Mouse (Mus musculus) 3134 (cell line): Measurements from ENCODE around the gene Sesn1.
"Not testable (repeated sequence)": the region's sequence is repeated elsewhere in the genome, so short reads cannot be mapped to it uniquely, and the experiment has no call there.

Experiments
- DNase-seq: peaks from one replicate; pipeline ENCODE4 v3.0.0-alpha.2; 2011; ENCODE audit warnings: low spot score; ENCODE audit not compliant: insufficient read length; ENCODE audit errors: extremely low read depth

The Sesn1 gene

DNA sequence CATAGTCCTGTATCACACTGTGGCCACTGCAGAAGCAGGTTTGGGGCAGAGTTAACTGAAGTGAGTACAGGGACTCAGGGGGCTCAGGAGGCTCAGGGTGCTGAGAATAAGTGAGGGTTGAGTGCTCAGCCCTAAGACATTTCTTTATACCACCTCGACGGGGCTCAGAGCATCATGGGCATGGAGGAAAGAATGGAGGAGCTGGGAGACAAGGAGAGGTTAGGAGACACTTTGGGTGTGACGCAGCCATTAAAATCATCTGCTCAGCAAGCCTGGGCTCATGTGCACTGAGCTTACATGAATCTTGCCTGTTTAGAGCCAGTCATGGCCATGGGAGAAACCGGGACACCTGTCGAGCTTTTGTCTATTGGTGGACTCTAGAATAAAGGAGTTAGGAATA is 10.7 kb downstream of the Sesn1 start:
- DNase-seq, result no peak

DNA sequence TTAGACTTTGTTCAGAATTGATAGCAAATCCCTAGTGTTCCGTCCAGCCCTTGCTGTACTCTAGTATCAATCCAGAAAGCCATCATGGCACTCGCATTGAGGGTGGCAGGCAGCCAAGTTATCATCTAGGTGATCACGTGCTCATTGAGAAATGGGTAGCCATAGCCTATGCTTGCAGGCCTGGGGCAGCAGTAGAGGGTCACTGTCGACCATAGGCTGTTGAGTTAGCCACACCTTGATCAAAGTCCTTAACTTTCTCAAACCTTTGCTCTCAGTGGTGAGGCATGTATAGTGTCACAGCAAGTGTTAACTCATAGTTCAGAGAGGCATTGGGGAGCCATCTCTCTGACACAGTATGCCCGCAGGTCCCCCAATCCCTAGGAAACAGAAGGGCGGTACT is 11.4 kb downstream of the Sesn1 start:
- DNase-seq, result no peak

DNA sequence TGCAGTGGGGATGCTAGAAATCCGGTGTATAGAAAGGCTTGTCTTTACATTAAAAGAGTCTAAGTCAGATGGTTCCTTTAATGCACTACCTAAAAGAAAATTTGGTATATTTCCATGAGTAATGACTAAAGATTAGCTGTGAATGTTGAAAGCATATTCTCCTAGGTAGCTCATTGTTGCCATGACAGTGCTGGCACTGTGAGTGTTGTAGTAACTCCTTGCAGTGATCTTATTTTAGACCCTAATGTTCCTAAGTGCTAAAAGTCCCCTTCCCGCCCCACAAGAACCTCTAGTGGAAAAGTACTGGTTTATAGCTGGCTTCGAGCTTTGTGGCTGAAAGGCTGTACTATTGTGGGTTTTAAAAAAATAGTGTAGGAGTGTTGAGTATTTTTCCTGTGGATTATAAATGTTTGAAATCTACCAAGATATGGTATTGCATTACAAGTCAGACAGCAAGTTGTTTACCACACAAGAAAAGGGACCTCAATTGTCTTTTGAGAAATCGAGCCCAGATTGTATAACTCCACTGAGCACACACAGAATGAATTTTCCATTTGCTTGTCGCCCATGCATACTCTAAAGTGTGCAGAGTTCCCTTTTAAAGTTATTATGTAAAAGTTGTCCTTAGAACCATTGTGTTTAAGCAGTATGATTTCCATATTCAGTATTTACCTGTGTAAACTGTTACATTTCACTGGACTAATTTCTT is 13.0 kb downstream of the Sesn1 start:
- DNase-seq, result no peak

DNA sequence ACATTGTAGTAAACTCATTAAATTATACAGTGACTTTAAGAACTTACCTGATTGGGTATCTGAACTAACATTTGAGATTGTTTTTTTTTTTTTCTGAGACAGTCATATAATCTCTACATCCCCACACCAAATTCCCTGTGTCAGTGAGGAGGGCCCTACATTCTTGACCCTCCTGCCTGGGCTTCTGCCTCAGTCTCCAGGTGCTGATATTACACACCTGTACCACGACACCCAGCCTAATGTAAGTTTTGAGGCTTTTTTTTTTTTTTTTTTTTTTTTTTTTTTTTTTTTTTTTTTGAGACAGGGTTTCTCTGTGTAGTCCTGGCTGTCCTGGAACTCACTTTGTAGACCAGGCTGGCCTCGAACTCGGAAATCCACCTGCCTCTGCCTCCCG is 13.5 kb downstream of the Sesn1 start:
- not testable (repeated sequence) for DNase-seq

DNA sequence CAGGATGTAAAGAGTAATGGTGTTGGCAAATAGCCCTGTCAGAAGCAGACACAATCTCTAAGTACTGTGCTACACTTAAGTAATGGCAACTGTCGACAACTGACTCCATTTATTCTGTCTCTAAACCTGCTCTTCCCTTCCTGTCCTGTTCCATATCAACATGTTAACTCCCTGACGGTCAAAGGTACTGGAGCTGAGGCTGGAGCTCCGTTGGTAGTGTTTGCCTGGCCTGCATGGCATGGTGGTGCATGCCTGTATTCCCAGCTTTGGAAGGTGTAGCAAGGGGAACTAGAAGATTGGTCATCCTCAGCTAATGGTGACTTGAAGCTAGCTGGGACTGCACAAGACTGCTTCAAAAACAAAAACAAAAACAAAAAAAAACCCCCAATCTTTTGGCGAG is 14.2 kb downstream of the Sesn1 start:
- DNase-seq, result no peak

DNA sequence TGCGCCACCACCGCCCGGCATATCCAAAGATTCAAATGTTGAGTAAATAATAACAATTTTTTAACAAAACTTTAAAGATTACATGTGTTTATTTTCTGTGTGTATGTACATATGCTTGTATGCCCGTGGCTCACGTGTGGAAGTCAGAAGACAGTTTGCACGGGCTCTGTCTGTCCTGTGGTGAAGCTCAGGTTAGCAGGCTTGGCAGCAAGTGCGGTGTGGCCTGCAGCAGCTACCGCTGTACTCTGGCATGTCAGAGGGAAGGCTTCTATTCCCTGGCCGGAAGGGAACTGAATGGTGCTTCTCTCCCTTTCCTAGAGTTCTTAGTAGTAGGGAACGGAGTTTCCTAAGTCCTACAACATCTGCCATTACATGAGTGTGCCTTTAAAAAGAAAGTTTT is 15.3 kb downstream of the Sesn1 start:
- DNase-seq, result no peak

DNA sequence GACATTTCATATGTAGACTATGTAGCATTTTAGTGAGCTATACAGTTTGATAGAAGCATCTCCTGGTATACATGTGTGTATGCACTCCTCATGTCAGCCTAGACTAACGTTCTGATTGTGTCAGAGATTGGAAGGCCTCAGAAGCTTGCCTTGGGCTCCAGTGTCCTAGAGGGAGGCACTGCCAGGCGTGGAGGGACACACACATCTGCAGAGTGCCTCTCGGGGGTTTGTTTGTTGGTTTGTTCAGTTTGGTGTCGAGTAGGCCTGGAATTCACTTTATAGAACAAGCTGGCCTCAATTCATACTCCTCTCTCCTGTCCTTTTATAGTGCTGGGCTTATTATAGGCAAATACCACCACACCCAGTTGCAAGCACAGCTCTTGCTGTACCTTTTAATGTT is 16.3 kb downstream of the Sesn1 start:
- DNase-seq, result no peak

DNA sequence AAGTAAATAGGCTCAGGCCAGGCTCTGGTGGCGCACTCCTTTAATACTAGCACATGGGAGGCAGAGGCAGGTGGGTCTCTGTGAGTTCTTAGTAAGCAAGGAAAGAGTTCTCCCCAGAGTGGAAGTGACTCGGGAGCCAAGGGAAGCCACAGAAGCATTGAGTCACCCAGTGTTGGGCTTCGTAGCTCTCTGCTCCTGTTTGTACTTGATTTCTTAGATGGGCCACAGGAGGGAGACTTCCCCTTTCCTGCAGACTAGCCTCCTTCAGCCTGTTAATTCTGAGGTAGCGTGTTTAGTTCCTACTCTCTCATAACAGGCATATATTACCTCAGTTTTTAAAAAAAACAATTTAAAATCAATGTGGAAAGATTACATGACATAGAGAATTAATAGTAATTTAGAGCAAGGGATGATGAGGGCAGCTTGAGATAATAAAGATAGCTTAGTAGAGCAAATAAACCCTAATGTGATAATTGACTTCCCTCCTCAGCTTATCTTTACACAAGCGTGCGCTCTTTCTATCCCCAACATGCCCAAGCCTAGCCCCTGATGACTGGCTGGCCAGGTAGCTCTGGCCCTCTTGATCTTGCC is 16.9 kb downstream of the Sesn1 start:
- peak; percentile 31 for DNase-seq

DNA sequence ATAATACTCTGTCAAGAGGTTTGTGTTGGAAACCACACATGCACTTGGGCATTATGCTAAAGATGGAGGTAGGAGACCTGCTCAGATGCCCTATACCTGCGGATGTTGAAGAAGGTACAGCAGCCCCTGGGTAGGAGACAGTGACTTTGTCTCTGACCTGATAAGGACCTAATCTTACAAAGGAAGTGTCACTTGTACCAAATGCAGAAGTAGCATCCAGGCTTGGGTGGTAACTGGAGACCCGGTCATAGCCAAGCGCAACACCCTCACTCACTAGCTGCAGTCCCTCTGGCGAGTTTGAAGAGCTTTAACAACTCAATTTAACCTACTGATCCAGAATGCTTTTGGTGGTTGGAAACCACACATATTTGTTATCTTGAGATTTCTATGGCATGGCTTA is 18.0 kb downstream of the Sesn1 start:
- no peak for DNase-seq

DNA sequence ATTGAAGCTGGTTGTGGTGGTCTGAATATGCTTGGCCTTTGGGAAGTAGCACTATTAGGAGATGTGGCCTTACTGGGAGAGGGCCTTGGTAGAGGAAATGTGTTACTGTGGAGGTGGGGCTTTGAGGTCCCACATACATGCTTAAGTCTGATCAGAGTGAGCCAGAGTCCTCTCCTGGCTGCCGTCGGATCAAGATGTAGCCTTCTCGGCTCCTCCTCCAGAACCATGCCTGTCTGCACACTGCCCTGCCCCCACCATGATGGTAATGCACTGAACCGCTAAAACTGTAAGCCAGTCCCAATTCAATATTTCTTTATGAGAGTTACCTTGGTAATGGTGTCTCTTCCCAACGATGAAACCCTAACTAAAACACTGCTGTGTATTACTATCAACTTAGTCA is 19.5 kb downstream of the Sesn1 start:
- no peak for DNase-seq

DNA sequence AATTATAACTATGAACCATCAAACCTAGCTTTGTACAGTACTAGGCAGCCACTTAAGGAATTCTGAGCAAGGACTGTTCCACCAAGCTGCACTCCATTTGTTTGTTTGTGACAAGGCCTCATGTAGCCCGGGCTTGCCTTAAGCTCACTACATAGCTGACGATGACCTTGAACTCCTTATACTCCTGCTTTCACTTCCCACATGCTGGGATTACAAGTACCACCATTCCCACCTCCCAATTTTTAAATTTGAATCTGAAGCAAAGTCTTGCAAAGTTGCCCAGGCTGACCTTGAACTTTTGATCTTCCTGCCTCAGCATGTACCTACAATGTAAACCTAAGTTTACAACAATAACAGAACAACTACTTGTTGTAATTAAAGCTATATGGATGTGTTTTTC is 20.2 kb downstream of the Sesn1 start:
- DNase-seq, result no peak

DNA sequence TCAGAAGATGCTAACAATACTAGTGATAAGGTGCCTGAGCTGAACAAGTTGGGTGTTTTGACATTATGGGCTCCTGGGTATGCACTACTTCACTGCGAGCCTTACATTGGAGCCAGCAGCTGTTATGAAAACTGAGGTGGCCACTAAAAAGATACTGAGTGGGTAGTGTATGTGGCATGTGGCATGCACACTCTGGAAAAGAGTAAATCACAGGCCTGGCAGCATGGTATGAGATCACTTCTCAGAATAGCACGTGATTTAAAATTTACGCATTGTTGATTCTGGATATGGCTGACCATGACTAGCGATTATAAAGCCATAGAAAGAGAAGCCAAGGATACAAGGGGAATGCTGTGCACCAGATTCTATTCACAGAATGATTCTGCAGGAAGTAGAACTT is 20.7 kb downstream of the Sesn1 start:
- DNase-seq, result no peak

DNA sequence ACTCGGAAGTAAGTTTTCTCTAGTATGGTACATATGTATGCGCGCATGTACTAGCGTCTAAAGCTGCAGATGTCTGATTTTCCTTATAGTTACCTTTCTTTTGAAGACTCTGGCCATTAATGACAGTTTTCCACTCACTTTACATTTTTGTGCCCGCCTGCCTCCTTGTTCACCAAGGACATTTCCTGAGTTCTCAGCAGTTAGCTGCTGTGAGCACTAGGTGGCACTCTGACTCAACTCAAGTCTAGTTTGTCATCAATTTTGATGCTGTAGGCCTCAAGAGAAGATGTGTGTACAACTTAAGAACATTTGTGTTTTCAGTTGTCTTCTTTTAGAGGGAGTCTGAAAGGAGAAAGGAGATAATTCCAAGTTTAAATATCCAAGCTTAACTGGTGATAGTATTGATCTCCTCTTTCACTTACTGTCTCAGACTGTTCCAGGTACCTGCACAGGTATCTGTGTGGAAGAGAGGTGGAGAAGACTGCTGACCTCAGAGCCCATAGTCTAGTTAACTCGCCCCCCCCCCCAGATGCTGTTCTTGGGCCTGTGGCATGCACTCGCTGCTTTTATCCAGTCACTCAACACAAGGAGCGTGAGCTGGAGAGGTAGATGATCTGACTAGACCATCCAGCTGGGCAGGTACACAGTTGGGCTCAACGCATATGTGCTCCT is 21.3 kb downstream of the Sesn1 start:
- no peak for DNase-seq

DNA sequence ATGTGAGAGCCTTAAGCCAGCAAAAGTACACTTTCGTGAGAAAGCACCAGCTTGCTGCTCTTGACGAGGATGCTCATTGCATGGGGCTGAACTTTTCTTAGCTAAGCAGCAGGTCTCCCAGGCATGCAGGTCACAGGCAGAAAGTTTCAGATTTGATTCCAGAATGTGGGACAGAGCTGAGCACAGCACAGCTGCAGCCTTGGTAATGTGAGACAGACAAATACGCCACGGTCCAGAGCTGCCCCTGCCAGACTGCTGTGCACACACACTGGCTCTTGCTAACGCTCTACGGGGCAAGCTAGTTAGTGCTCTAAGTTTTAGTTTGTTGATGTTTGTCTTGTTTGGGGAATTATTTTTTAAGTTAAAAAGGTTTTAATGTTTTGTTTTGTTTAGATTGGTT is 22.5 kb downstream of the Sesn1 start:
- no peak for DNase-seq

DNA sequence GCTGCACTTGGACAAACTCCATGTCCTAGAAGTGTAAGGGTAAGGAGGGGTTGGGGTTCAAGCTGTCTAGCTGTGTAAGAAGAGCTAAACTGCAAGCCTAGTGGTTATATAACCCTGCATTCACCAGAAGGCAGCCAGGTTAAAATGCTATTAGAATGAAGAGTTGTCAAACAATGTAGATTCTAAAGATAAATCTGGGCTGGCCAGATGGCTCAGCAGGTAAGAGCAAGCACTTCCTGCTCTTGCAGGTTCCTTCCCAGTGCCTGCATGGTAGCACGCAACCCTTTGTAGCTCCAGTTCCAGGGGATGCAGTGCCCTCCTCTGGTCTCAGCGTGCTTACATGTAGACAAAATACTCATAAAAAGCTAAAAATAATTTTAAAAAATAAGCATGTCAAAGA is 24.4 kb downstream of the Sesn1 start:
- no peak for DNase-seq

DNA sequence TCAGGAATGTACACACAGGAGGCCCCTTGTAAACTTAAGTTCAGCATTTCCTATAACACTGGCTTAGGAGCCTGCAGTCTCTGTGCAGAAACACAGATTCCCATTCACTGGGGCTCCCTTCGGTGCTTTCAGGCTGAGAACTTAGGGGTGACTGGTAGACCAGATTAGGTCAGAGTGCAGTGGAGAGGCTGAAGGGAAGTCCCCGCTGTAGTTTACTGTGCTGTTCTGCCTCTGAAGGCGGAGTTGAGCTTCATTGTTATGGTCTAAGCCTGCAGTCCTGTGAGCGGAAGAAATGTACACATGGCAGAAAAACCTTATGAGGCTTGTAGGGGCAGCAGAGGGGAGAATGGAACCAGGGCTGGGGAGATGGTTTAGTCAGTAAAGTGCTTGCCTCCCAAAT is 29.2 kb downstream of the Sesn1 start:
- DNase-seq, result no peak

DNA sequence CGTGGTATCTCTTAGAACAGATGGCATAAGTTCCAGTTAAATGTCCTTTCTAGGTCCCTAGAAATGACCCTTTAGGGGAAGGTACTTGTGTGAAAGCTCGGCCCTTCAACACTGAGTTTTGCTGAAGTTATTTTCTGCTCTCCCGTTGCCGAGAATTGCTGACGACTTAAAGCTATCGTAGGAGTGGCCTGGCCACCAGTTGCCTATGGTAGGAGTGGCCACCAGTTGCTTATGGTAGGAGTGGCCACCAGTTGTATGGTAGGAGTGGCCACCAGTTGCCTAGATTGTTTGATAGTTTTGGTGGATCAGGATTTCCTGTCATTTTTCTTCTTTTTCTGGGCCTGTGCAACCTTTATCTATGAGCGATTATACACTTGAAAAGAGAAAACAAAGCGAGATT is 38.0 kb downstream of the Sesn1 start:
- DNase-seq, result no peak

DNA sequence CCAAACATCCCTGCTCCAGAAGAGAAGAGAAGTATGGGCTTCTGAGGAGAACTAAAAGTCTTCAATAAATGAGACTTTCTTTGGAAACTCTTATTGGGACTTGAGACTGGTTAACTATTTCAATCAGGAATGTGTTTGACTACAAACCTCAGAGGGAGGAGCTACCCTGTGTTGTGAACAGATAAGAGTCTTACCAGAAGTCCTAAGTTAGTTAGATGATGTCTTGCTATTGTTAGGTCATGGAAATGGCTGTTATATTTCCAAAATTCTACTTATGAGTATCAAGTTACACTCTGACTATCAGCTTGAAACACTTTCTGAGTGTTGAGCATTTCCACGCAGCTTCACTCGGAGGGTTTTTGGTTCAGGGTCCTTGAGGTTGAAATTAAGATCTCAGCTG is 39.0 kb downstream of the Sesn1 start:
- no peak for DNase-seq

DNA sequence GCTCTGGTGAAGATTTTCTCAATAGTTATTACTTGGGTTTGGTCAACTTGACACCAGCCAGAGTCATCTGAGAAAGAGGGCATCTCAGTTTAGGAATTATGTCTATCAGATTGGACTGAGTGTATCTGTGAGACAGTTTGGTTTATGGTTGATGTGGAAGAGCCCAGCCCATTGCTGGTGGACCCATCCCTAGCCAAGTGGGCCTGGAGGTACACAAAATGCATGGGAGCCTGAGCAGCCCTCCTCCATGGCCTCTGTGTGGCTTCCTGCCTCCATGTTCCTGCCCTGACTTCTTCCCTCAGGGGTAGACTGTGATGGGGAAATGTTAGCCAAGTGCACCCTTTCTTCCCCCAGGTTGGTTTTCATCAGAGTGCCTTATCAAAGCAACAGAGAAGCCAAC is 50.1 kb downstream of the Sesn1 start:
- no peak for DNase-seq

DNA sequence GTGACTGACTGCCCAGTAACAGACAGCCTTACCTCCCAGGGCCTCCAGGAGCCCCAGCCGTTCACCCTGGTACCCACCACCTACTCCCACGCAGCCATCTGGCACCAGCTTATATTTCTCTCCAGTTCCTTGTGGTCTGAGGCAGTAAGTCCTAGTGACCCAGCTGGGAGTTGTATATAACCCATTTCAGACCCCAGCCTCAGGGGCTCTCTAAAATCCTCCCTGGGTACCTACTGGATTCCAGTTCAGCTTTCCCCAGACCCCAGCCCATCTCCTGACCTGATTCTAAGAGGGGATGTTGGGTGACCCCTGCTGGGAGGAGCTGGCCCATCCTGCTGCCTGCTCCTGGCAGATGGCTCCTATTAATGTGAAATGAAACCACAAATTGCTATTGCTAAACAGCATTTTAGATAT is 50.5 kb downstream of the Sesn1 start:
- DNase-seq, result no peak

DNA sequence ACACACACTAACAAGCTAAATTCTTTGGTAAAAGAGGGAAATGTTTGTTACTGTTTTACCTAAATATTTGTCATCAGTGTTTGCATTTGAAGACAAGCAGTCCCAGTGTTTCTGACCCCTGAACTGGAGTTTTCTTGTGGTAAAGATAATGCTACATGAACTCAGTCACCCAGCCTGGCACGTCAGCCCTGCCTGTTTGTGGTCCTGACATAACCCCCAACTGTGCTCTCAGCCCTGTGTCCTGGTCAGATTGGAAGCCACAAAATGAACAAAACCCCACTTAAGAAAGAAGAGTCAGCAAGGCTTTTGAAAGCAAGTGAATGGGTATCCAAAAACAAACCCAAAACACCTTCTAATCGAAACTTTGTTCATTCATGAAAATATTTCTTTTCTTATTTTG is 53.3 kb downstream of the Sesn1 start:
- no peak for DNase-seq

DNA sequence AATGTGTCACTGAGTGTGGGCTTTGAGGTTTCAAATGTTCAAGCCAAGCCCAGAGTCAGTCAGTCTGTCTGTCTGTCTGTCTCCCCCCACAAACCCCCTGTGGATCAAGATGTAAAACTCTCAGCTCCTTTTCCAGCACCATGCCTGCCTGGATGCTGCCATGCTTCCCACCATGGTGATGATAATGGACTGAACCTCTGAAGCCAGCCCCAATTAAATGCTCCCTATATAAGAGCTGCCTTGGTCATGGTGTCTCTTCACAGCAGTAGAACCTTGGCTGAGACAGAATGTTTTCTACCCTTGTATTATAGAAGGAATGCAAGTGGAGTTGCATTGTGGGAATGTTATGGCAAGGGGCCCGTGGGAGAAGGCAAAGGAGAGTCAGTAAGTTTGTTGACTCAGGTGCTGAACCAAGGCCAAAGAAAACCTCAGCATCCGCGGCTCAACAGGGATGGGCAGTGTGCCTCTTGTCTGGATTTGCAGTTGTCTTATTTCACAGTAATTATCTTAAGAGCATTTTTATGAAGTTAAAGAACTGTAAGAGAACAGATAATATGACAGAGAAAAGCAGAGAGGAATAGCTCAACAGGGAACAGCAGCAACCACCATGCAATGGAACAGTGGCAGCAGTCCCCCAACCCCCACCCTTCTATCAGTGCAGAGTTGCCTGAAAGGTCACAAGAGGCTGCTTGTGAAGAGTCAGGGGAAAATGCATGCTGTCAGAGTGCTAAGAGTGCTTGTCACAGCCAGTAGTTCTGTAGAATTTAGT is 56.5 kb downstream of the Sesn1 start:
- DNase-seq, result peak; percentile 69
